Mouse (Mus musculus): ENCODE measurements at regions not wholly inside any gene's neighbourhood (a gene's known extent, or its start where the extent isn't known, plus 50 kb on each side); places are given as distances from the start of the nearest gene placed in this dataset.

DNA sequence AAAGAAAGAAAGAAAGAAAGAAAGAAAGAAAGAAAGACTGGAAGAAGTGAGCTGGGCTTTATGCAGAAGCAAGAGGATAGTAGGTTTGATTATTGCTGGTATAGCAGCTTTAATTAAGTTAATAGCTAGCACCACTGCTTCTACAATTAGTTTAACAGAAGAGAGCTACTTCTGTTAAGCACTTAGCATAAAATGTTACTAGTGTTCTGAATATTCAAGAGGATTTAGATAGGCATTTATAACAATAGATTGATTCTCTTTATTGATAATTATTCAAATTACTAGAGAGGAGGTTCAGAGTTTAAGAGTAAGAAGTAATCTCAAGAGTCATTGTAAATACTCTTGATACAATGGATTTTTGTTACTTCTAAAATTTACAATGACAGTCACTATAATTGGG, 346.1 kb upstream of the Pdgfd start:
- no peaks in the 10 kb centered on the region for H3K36me3 ChIP-seq (ENCODE audit: insufficient read depth, low read length)
- H3K9me3 ChIP-seq (ENCODE audit: low read length) = no peaks in the 10 kb centered on the region
- TF ChIP-seq CTCF (IDR thresholded peaks at IDR 0.05) = no peak
- H3K27me3 ChIP-seq (ENCODE audit: insufficient read depth, low read length) = no peaks in the 10 kb centered on the region
- H3K4me1 ChIP-seq (ENCODE audit: insufficient read depth, low read length) = no peaks in the 10 kb centered on the region
- no peak for DNase-seq (ENCODE audit: low spot score)
- H3K9ac ChIP-seq (replicated peaks; ENCODE audit: low read length, poor library complexity, severe bottlenecking) = no peak overlapping the region
- H3K4me3 ChIP-seq (ENCODE audit: low read depth, low read length) = no peak overlapping the region
- no peak overlapping the region for H3K27ac ChIP-seq (ENCODE audit: low read depth, low read length)
- ATAC-seq (ENCODE audit: low FRiP score) = no peak
- no peak overlapping the region for H3K4me2 ChIP-seq (ENCODE audit: low read depth, low read length, poor library complexity, severe bottlenecking)

DNA sequence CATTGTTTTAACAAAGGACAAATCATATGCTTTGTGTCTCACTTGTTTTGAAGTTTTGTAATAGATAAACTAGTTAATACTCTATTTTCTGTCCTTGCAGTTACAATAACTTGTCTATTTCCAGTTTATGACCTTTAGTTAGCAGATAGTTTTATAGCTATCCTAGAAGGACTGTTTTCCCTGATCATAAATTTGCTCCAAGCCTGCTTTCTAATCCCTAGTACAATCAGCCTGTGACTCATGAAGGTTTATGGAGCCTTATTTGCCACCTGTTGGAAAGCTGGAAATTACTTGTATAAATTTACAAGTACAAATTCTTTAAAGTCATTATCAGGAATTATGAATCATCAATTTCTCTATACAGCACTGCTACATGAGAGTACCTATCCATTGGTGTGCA, 339.5 kb upstream of the Pdgfd start:
- no peak for TF ChIP-seq CTCF (IDR thresholded peaks at IDR 0.05)
- DNase-seq (ENCODE audit: low spot score) = no peak
- H3K27me3 ChIP-seq (ENCODE audit: insufficient read depth, low read length) = no peaks in the 10 kb centered on the region
- no peak overlapping the region for H3K9ac ChIP-seq (replicated peaks; ENCODE audit: low read length, poor library complexity, severe bottlenecking)
- no peak overlapping the region for H3K4me3 ChIP-seq (ENCODE audit: low read depth, low read length)
- no peaks in the 10 kb centered on the region for H3K4me1 ChIP-seq (ENCODE audit: insufficient read depth, low read length)
- H3K27ac ChIP-seq (ENCODE audit: low read depth, low read length) = no peak overlapping the region
- no peaks in the 10 kb centered on the region for H3K36me3 ChIP-seq (ENCODE audit: insufficient read depth, low read length)
- no peak overlapping the region for H3K4me2 ChIP-seq (ENCODE audit: low read depth, low read length, poor library complexity, severe bottlenecking)
- no peaks in the 10 kb centered on the region for H3K9me3 ChIP-seq (ENCODE audit: low read length)
- no peak for ATAC-seq (ENCODE audit: low FRiP score)

DNA sequence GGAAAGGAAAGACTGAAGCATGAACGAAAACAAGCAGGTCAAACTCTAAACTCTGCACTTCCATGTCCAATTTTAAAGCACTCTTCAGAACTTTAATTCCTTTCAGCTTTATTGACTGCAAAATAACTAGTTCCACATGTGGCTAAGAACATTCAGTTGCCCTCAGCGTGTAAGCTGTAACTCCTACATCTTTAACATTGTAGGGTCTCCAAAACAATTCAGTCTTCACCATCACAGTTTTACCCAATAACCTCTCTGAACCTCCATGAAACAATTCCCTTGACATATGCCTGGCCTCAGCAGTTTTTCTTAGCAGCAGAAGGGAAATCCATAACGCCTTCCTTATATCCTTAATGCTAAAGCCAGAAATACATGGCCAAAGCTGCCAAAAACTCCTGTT, 326.0 kb upstream of the Pdgfd start:
- no peak overlapping the region for H3K9ac ChIP-seq (replicated peaks; ENCODE audit: low read length, poor library complexity, severe bottlenecking)
- no peaks in the 10 kb centered on the region for H3K36me3 ChIP-seq (ENCODE audit: insufficient read depth, low read length)
- H3K4me3 ChIP-seq (ENCODE audit: low read depth, low read length) = no peak overlapping the region
- TF ChIP-seq CTCF (IDR thresholded peaks at IDR 0.05) = no peak
- WGBS = 71% methylated on average over 3 of the region's 3 CpGs
- no peak overlapping the region for H3K27ac ChIP-seq (ENCODE audit: low read depth, low read length)
- H3K4me2 ChIP-seq (ENCODE audit: low read depth, low read length, poor library complexity, severe bottlenecking) = no peak overlapping the region
- no peaks in the 10 kb centered on the region for H3K27me3 ChIP-seq (ENCODE audit: insufficient read depth, low read length)
- no peak for DNase-seq (ENCODE audit: low spot score)
- no peaks in the 10 kb centered on the region for H3K9me3 ChIP-seq (ENCODE audit: low read length)
- H3K4me1 ChIP-seq (ENCODE audit: insufficient read depth, low read length) = no peaks in the 10 kb centered on the region
- ATAC-seq (ENCODE audit: low FRiP score) = no peak

DNA sequence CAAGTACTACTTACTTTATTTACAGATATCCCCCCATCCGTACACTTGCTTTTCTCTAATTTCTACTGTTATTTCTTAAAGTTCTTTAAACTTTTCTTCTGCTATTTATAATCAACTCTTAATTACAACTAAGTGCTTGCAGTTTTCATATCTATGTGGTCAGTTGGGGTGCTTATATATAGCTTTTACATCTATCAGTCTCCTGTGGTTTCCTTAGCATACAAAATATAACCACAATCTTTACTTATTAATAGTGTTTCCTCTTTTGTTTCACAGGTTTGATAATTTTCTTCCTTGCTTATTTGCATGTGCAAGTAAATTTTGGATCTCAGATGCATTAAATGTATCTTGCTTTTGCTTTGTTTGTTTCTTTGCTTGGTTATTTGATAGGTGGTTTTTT, 288.7 kb upstream of the Pdgfd start:
- no peak overlapping the region for H3K4me3 ChIP-seq (ENCODE audit: low read depth, low read length)
- no peaks in the 10 kb centered on the region for H3K4me1 ChIP-seq (ENCODE audit: insufficient read depth, low read length)
- TF ChIP-seq CTCF (IDR thresholded peaks at IDR 0.05) = no peak
- no peak overlapping the region for H3K9ac ChIP-seq (replicated peaks; ENCODE audit: low read length, poor library complexity, severe bottlenecking)
- ATAC-seq (ENCODE audit: low FRiP score) (no peak), DNase-seq (ENCODE audit: low spot score) (no peak)
- no peak overlapping the region for H3K4me2 ChIP-seq (ENCODE audit: low read depth, low read length, poor library complexity, severe bottlenecking)
- H3K27me3 ChIP-seq (ENCODE audit: insufficient read depth, low read length) = no peaks in the 10 kb centered on the region
- no peaks in the 10 kb centered on the region for H3K9me3 ChIP-seq (ENCODE audit: low read length)
- H3K27ac ChIP-seq (ENCODE audit: low read depth, low read length) = no peak overlapping the region
- WGBS = 90% methylated on average over 1 of the region's 1 CpGs
- H3K36me3 ChIP-seq (ENCODE audit: insufficient read depth, low read length) = no peaks in the 10 kb centered on the region

DNA sequence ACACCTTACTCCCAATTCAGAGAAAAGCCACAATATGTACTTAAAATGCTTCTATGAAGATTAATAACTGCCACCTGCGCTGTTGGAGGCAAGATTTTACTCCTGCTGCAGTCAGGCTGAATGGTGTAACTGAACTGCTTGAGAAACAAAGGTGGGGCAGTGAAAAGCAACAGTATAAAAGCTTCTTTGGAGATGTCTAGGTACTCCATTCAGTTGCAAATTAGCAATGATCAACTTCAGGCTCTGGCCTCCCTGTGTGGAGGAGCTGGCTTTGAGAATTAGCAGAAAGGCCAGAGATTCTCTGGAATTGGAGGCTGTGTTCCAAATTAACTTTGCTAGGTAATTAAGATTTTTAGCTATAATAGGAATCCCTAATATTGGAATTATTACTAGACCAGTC, 245.9 kb upstream of the Pdgfd start:
- Histone ChIP-seq H3K4me1 (ENCODE audit: insufficient read depth, low read length) (no peaks in the 10 kb centered on the region), H3K4me3 (ENCODE audit: low read depth, low read length) (no peak overlapping the region), H3K27me3 (ENCODE audit: insufficient read depth, low read length) (no peaks in the 10 kb centered on the region), H3K36me3 (ENCODE audit: insufficient read depth, low read length) (no peaks in the 10 kb centered on the region), H3K9ac (replicated peaks; ENCODE audit: low read length, poor library complexity, severe bottlenecking) (no peak overlapping the region), H3K27ac (ENCODE audit: low read depth, low read length) (no peak overlapping the region), H3K4me2 (ENCODE audit: low read depth, low read length, poor library complexity, severe bottlenecking) (no peak overlapping the region), H3K9me3 (ENCODE audit: low read length) (no peaks in the 10 kb centered on the region)
- DNase-seq (ENCODE audit: low spot score) = no peak
- no peak for TF ChIP-seq CTCF (IDR thresholded peaks at IDR 0.05)
- no peak for ATAC-seq (ENCODE audit: low FRiP score)
- WGBS = 63% methylated on average over 1 of the region's 1 CpGs

DNA sequence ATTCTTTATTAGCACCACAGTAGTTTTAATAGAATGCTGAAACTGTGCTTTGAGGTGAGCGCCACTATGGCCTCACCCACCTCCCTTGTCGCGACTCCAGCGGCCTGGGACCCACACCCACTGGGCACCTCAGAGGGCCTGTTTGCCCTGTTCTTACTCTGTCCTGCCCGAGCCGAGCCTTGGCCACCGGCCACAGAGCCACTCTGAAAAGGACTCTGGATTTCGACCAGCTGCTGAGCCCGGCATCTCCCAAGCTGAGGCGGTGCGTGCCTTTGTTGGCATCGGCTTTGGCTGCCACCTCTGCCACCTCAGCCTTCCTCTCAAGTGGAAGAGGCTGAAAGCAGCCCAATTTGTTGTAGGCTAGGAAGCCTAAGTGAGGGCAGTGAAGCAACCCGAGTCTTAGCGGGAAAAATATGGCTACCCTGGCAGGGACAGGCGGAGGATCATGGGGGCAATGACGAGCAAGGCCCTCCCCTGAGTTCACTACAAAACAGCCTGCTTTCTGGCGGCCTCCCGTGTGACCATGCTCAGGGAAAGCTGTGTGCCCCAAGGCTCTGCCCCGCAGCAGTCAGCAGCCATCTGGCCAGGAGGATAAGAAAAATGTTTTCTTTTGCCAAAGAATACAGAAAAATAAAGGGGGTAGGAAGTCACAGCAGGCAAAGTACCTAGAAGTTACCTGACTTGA, 240.1 kb upstream of the Pdgfd start:
- Histone ChIP-seq H3K4me3 (ENCODE audit: low read depth, low read length) (no peak overlapping the region), H3K27ac (ENCODE audit: low read depth, low read length) (no peak overlapping the region), H3K36me3 (ENCODE audit: insufficient read depth, low read length) (no peaks in the 10 kb centered on the region), H3K4me2 (ENCODE audit: low read depth, low read length, poor library complexity, severe bottlenecking) (no peak overlapping the region), H3K27me3 (ENCODE audit: insufficient read depth, low read length) (no peaks in the 10 kb centered on the region), H3K4me1 (ENCODE audit: insufficient read depth, low read length) (no peaks in the 10 kb centered on the region), H3K9ac (replicated peaks; ENCODE audit: low read length, poor library complexity, severe bottlenecking) (no peak overlapping the region), H3K9me3 (ENCODE audit: low read length) (no peaks in the 10 kb centered on the region)
- ATAC-seq (ENCODE audit: low FRiP score) (no peak), DNase-seq (ENCODE audit: low spot score) (no peak)
- TF ChIP-seq CTCF (IDR thresholded peaks at IDR 0.05) = no peak
- 89% methylated on average over 19 of the region's 19 CpGs for WGBS
